Mouse (Mus musculus) hindbrain, embryonic 12.5 days (tissue): Measurements from ENCODE around the gene Plac1. TPM values are rescaled to one million over a fixed set of nuclear protein-coding genes. Genes with fewer than 3 reads are reported as not detected.

Experiments used
- ATAC-seq: fragments of 200-750 bp; cut with Nextera tagmentation; 2 replicates; pipeline ENCODE4 v1.8.0; 2017; ENCODE audit warnings: moderate TSS enrichment; ENCODE audit not compliant: low FRiP score
- H3K27ac ChIP-seq: fragments of 300-500 bp; sonication (generic); 2 replicates; pipeline ENCODE4 v1.5.1; 2016; ENCODE audit warnings: mild to moderate bottlenecking
- H3K27me3 ChIP-seq: fragments of 300-500 bp; sonication (generic); 2 replicates; pipeline ENCODE4 v1.6.1; 2016; ENCODE audit warnings: mild to moderate bottlenecking
- H3K36me3 ChIP-seq: fragments of 300-500 bp; sonication (generic); 2 replicates; pipeline ENCODE4 v1.6.1; 2016; ENCODE audit warnings: mild to moderate bottlenecking
- H3K4me1 ChIP-seq: fragments of 300-500 bp; sonication (generic); 2 replicates; pipeline ENCODE4 v1.6.1; 2016
- H3K4me2 ChIP-seq: fragments of 300-500 bp; sonication (generic); replicated peaks from 2 replicates; pipeline ENCODE4 v1.6.1; 2016; ENCODE audit warnings: mild to moderate bottlenecking
- H3K4me3 ChIP-seq: fragments of 300-500 bp; sonication (generic); 2 replicates; pipeline ENCODE4 v1.5.1; 2016; ENCODE audit warnings: mild to moderate bottlenecking
- H3K9ac ChIP-seq: fragments of 300-500 bp; sonication (generic); 2 replicates; pipeline ENCODE4 v1.6.1; 2016; ENCODE audit warnings: mild to moderate bottlenecking, moderate library complexity
- H3K9me3 ChIP-seq: fragments of 300-500 bp; sonication (generic); replicated peaks from 2 replicates; pipeline ENCODE4 v1.6.1; 2016; ENCODE audit warnings: mild to moderate bottlenecking
- WGBS: fragments of 180-500 bp; shearing (Covaris S2); methylation state at CpG from one replicate; pipeline ENCODE4 v1.1.7; 2016; 5-methylcytosine and 5-hydroxymethylcytosine counted together
- polyA plus RNA-seq: library from polyadenylated mRNA; unstranded; fragments of >200 nt; fragmentation: Nextera tagmentation; extraction: Ambion mirVana; gene quantifications from 2 replicates; pipeline ENCODE4 v1.2.1, GENCODE M21; 2016

The Plac1 gene
- polyA plus RNA-seq, 1 experiment from 2014 or later: 2.7 TPM

DNA sequence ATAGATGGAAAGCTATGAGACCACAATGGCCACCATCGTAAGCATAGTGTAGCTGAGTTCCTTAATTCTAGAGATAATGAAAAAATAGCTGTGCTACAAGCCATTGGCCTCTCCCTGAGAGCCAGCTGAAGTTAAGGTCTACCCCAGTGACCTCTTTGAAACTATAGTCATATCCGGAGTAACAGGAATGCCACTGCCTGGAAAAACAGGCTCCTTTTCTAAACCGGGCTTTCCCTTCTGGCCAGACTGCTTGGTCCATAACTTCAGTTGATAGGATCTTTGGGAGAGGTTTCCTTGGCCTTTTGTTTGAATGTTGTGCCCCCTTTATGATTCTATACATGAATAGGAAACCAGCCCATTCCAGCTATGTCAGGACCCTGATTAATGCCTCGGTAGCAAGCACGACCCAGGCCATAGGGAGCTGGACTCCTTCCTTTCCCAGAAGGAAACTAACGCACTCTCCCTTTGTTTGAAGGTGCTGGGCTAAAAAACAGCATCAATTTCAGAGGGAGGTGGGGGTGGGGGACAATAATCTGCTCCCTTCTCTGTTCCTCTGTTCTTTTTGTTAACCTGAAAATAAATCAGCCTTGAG lies 15.5 kb downstream of the Plac1 start:
- H3K9me3 ChIP-seq: no peaks in the 10 kb centered on the region
- 57% methylated on average over 6 of the region's 6 CpGs for WGBS
- H3K4me3 ChIP-seq: no peak overlapping the region
- H3K27ac ChIP-seq: no peak overlapping the region
- H3K27me3 ChIP-seq: no peaks in the 10 kb centered on the region
- no peak overlapping the region for H3K4me2 ChIP-seq
- H3K4me1 ChIP-seq: no peaks in the 10 kb centered on the region
- no peaks in the 10 kb centered on the region for H3K36me3 ChIP-seq
- ATAC-seq: no peak
- no peak overlapping the region for H3K9ac ChIP-seq

- 79% methylated on average over 9 of the region's 9 CpGs for WGBS
- Histone ChIP-seq H3K27ac (no peak overlapping the region), H3K4me2 (no peak overlapping the region), H3K27me3 (no peaks in the 10 kb centered on the region), H3K9ac (no peak overlapping the region), H3K9me3 (no peaks in the 10 kb centered on the region), H3K4me3 (no peak overlapping the region), H3K4me1 (no peaks in the 10 kb centered on the region), H3K36me3 (no peaks in the 10 kb centered on the region)
- ATAC-seq: no peak
These were observed 19.1 kb downstream of the Plac1 start for GRCm38 (mm10) chrX:53220855-53221254.

DNA sequence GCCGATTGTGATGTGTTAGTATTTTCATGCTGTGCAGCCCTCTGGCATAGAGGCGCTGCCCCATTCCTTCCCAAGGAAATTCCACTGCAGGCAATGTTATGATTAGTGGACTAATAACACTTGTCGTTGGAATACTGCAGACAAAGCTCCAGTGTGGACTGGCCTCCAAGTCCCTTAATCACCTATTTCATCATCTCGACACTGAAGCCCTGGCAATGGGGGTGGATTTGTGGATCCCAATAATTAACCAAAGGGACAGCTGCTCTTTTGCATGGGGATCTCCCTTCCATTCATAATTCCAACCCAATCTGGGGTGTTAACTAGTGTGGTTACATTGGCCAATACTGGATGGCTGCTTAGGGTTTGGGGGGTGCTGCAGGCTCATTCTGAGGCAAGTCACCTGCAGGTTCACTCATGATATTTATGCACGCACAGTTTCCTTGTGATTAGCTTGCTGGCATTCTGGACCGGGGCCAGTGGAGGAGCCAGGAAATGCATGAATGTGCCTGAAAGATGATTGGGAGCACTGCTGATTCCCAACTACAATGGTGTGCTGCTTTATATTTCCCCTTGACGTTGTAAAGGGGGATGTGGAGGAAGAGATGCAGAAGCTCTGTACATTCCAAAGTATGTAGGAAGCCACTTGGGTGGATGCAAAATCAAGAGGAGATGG lies 25.2 kb downstream of the Plac1 start:
- H3K9me3 ChIP-seq: no peaks in the 10 kb centered on the region
- H3K9ac ChIP-seq: no peak overlapping the region
- no peaks in the 10 kb centered on the region for H3K27me3 ChIP-seq
- H3K4me2 ChIP-seq: no peak overlapping the region
- H3K27ac ChIP-seq: no peak overlapping the region
- 66% methylated on average over 7 of the region's 7 CpGs for WGBS
- 0 out of 2 replicates have a peak, but pooled peaks cover 4% of the 10 kb centered on the region for H3K4me1 ChIP-seq
- no peak overlapping the region for H3K4me3 ChIP-seq
- ATAC-seq: no peak
- no peaks in the 10 kb centered on the region for H3K36me3 ChIP-seq

DNA sequence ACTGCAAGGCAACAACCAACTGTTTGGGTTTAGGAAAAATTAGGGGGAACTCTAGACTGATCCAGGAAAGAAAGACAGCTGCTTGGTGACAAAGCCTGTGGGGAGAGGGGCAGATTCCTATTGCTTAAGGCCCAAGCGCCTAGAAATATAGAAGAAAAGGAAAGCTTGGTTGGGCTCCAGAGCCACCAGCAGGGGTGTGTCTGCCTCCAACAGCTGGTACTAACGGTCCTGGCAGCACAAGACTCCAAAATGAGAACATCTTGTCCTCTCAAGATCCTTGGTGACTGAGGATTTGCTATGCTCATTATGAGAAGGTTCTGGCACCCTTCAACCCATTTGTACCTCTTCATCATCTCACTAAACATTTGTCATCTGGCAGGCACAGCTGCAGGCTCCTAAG lies 26.1 kb downstream of the Plac1 start:
- H3K9ac ChIP-seq: no peak overlapping the region
- no peak overlapping the region for H3K27ac ChIP-seq
- no peak overlapping the region for H3K4me2 ChIP-seq
- 0 out of 2 replicates have a peak, but pooled peaks cover 4% of the 10 kb centered on the region for H3K4me1 ChIP-seq
- no peaks in the 10 kb centered on the region for H3K9me3 ChIP-seq
- H3K4me3 ChIP-seq: no peak overlapping the region
- WGBS: 69% methylated on average over 2 of the region's 2 CpGs
- no peaks in the 10 kb centered on the region for H3K36me3 ChIP-seq
- no peaks in the 10 kb centered on the region for H3K27me3 ChIP-seq
- no peak for ATAC-seq

DNA sequence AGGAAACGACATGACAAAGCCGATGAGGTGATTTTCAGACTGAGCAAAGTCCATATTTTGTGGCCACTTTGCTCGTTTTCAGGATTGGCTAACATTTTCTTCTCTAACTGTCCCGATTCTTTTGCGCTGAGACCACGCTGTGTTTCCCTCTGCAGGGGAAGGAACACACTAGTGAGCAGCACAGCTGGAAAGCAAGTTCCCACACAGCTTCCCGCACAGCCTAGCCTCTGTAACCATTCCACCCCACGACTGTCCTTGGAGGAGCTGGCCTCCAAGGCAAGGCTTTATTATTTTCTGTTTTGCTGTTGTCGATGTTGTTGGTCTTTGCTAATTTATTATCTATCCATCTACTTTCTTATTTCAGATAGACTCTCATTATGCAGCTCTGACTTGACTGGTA lies 27.4 kb downstream of the Plac1 start:
- no peak for ATAC-seq
- H3K4me1 ChIP-seq: 0 out of 2 replicates have a peak, but pooled peaks cover 4% of the 10 kb centered on the region
- no peaks in the 10 kb centered on the region for H3K9me3 ChIP-seq
- H3K9ac ChIP-seq: no peak overlapping the region
- H3K27ac ChIP-seq: 0 out of 2 replicates have a peak overlapping the region, but pooled peaks have one; percentile 9
- H3K4me2 ChIP-seq: no peak overlapping the region
- H3K4me3 ChIP-seq: no peak overlapping the region
- H3K27me3 ChIP-seq: no peaks in the 10 kb centered on the region
- H3K36me3 ChIP-seq: no peaks in the 10 kb centered on the region
- WGBS: 54% methylated on average over 9 of the region's 9 CpGs

GRCm38 (mm10) chrX:53211756-53212483 lies 28.0 kb downstream of the Plac1 start:
- no peak overlapping the region for H3K4me3 ChIP-seq
- H3K27ac ChIP-seq: peak overlapping the region; percentile 52; the same call in 1 of the 2 replicates
- H3K9ac ChIP-seq: no peak overlapping the region
- no peak overlapping the region for H3K4me2 ChIP-seq
- 0 out of 2 replicates have a peak, but pooled peaks cover 4% of the 10 kb centered on the region for H3K4me1 ChIP-seq
- 50% methylated on average over 7 of the region's 7 CpGs for WGBS
- H3K9me3 ChIP-seq: no peaks in the 10 kb centered on the region
- H3K27me3 ChIP-seq: no peaks in the 10 kb centered on the region
- ATAC-seq: peak; percentile 87
- H3K36me3 ChIP-seq: no peaks in the 10 kb centered on the region

DNA sequence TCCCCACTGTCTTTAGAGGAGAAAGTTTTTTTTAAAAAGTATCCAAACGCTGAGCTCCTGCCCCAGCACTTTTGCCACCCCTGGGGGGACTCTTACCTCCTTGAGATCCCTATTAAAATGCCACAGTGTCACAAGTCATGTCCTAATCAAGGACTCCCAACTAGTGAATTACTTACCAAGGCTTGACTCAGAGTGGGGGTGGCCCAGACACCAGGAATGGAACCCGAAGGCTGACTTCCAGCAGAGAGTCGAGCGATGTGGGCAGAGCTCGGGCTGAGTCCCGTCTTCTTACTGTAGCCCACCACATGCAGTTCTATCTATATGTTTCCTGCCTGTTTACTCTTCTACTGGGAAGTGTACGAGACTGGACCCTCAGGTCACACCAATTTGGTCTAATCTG lies 30.5 kb downstream of the Plac1 start:
- H3K9ac ChIP-seq: no peak overlapping the region
- H3K4me2 ChIP-seq: no peak overlapping the region
- WGBS: 60% methylated on average over 7 of the region's 7 CpGs
- no peaks in the 10 kb centered on the region for H3K36me3 ChIP-seq
- H3K27me3 ChIP-seq: no peaks in the 10 kb centered on the region
- no peaks in the 10 kb centered on the region for H3K9me3 ChIP-seq
- H3K27ac ChIP-seq: no peak overlapping the region
- 0 out of 2 replicates have a peak, but pooled peaks cover 4% of the 10 kb centered on the region for H3K4me1 ChIP-seq
- no peak for ATAC-seq
- H3K4me3 ChIP-seq: no peak overlapping the region

DNA sequence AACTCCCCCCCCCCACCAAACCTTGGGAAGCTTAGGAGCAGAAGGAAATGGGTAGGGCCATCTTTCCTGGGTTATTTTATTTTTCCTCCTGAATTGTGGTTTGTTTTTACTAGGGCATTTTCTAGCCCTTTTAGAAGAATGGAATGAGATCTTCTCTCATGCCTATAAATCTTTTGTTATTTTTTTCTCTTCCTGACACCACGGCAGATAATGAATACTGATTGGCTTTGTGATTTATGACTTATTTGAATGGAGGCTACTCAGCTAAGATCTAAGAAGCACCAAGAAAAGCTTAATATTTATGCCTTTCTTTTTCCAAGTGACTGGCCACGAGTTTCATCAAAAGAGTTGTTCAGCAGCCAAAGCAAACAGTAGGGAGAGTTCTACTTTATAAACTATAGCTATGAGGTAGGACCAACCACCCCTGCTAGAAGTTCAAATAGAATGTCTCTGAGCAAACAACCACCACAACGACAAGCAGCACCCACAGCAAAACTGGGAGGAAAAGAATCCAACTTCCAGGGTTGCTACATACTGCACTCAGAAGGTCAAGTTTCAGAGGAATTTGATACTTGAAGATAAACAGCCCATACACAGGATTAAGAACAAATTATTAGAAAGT lies 35.1 kb downstream of the Plac1 start:
- Histone ChIP-seq H3K4me3 (no peak overlapping the region), H3K9me3 (no peaks in the 10 kb centered on the region), H3K27me3 (no peaks in the 10 kb centered on the region), H3K4me2 (no peak overlapping the region), H3K4me1 (no peaks in the 10 kb centered on the region), H3K9ac (no peak overlapping the region), H3K36me3 (no peaks in the 10 kb centered on the region), H3K27ac (no peak overlapping the region)
- WGBS: 43% methylated on average over 3 of the region's 3 CpGs
- ATAC-seq: no peak

DNA sequence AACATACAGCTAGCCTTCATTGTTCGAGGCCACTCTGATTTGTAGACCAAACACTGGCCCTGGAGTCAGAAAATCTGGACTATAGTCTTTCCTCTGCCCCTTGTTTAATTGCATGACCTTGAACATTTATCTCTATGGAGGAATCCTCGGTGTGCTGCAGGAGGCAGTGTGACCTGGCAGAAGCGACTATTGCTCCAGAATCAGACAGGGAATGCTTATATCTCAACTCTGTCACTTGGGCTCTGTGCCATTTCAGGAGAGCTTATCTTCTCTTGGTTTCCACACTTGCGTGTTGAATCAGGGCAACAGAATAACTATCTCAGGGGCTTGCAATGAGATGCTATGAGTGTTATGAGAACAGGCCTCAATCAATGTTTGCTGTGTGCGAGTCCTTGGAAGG lies 38.3 kb downstream of the Plac1 start:
- WGBS: 87% methylated on average over 5 of the region's 5 CpGs
- H3K4me2 ChIP-seq: no peak overlapping the region
- no peaks in the 10 kb centered on the region for H3K27me3 ChIP-seq
- ATAC-seq: no peak
- H3K27ac ChIP-seq: no peak overlapping the region
- no peak overlapping the region for H3K4me3 ChIP-seq
- no peaks in the 10 kb centered on the region for H3K36me3 ChIP-seq
- H3K9ac ChIP-seq: no peak overlapping the region
- no peaks in the 10 kb centered on the region for H3K4me1 ChIP-seq
- H3K9me3 ChIP-seq: no peaks in the 10 kb centered on the region

DNA sequence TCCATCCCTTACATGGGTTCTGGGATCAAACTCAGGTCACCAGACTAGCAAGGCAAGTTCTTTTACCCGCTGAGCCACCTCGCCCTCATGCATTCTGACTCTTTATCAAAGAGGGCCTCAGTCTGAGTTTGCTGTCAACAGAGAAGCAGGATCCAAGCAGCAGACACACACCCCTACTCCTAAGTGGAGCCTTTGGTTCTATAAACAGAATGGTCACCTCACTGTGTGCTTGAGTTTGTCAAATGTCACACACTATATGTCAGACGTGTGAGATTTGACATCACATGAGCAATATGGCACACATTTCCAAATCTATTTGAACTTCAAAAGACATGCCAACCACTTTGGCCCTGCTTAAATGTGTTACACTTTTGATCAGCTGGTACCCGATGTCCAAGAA lies 42.2 kb downstream of the Plac1 start:
- Histone ChIP-seq H3K27ac (no peak overlapping the region), H3K4me3 (no peak overlapping the region), H3K9me3 (no peaks in the 10 kb centered on the region), H3K9ac (no peak overlapping the region), H3K36me3 (no peaks in the 10 kb centered on the region), H3K4me2 (no peak overlapping the region), H3K27me3 (no peaks in the 10 kb centered on the region), H3K4me1 (no peaks in the 10 kb centered on the region)
- no peak for ATAC-seq
- WGBS: 86% methylated on average over 4 of the region's 4 CpGs

GRCm38 (mm10) chrX:53196392-53196791 lies 43.5 kb downstream of the Plac1 start:
- WGBS: 50% methylated on average over 5 of the region's 5 CpGs
- H3K4me2 ChIP-seq: no peak overlapping the region
- H3K36me3 ChIP-seq: no peaks in the 10 kb centered on the region
- no peaks in the 10 kb centered on the region for H3K4me1 ChIP-seq
- H3K9ac ChIP-seq: no peak overlapping the region
- no peak overlapping the region for H3K4me3 ChIP-seq
- H3K27ac ChIP-seq: no peak overlapping the region
- H3K27me3 ChIP-seq: no peaks in the 10 kb centered on the region
- no peaks in the 10 kb centered on the region for H3K9me3 ChIP-seq
- ATAC-seq: no peak

GRCm38 (mm10) chrX:53188692-53189091 lies 51.2 kb downstream of the Plac1 start:
- WGBS: 95% methylated on average over 1 of the region's 1 CpGs
- no peak overlapping the region for H3K4me2 ChIP-seq
- no peak overlapping the region for H3K4me3 ChIP-seq

More at GRCm38 (mm10) chrX:53188692-53189091, 51.2 kb downstream of the Plac1 start:
- H3K36me3 ChIP-seq: no peaks in the 10 kb centered on the region
- no peak overlapping the region for H3K27ac ChIP-seq
- no peaks in the 10 kb centered on the region for H3K27me3 ChIP-seq
- no peak for ATAC-seq
- H3K4me1 ChIP-seq: no peaks in the 10 kb centered on the region
- H3K9ac ChIP-seq: no peak overlapping the region
- no peaks in the 10 kb centered on the region for H3K9me3 ChIP-seq
